ENCODE assay signal across 8 mouse cellular contexts in the genomic region with DNA sequence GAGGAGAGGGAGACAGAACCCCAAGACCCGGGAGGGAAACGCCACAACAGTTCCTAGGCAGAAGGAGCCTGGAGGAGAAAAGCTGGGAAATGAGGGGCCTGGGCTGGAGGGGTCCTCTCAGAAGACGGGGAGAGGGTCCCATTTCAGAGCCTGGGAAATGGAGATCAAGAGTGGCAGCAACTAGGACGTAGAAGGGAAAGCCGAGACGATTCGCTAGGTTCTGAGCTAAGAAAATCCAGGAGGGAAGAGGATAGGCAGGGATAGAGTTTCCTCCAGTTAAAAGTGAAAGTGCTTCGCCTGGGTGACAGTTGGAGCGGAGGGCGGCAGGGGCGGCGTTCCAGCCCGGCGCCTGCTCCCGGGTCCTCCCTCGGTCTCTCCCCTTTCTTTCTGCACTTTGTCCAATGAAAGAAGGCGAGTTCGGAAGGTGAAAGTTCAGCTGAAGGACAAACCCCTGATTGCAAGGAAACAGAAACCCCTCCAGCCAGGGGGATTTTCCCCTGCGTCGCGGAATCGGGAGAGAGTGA. TPM values are rescaled to one million over a fixed set of nuclear protein-coding genes. Genes with fewer than 3 reads are reported as not detected.
DNase-seq lines count a peak whose midpoint lies in the region; ATAC-seq and TF ChIP-seq lines count a peak whose summit lies in the region.

No protein-coding gene starts in this region.

- H3K9ac ChIP-seq in embryonic facial prominence, embryonic 12.5 days, result peak overlapping the region; percentile 88
- peak overlapping the region; percentile 93 for H3K9ac ChIP-seq in limb, embryonic 14.5 days (ENCODE audit: low read depth, low read length, severe bottlenecking)
- H3K9ac ChIP-seq in midbrain, embryonic 15.5 days, result peak overlapping the region; percentile 90

- WGBS in embryonic facial prominence, embryonic 12.5 days, result 0% methylated on average over 22 of the region's 22 CpGs
- WGBS in limb, embryonic 14.5 days, result under 1% methylated on average over 22 of the region's 22 CpGs
- WGBS in midbrain, embryonic 15.5 days, result under 1% methylated on average over 22 of the region's 22 CpGs
- 1% methylated on average over 22 of the region's 22 CpGs for WGBS in spleen, adult 2 months

- H3K4me3 ChIP-seq in embryonic facial prominence, embryonic 12.5 days, result peak overlapping the region; percentile 73
- H3K4me3 ChIP-seq in limb, embryonic 14.5 days (replicated peaks; ENCODE audit: low read length), result peak overlapping the region; percentile 78
- H3K4me3 ChIP-seq in midbrain, embryonic 15.5 days, result peak overlapping the region; percentile 64
- H3K4me3 ChIP-seq in spleen, adult 2 months (ENCODE audit: extremely low read depth, insufficient read depth, insufficient read length), result peak overlapping the region; percentile 88

- TF ChIP-seq CTCF in spleen, adult 2 months (IDR thresholded peaks at IDR 0.05; ENCODE audit: extremely low read depth, insufficient read depth, insufficient read length, insufficient replicate concordance), result no peak

- H3K4me2 ChIP-seq in embryonic facial prominence, embryonic 12.5 days (replicated peaks), result peak overlapping the region; percentile 85
- H3K4me2 ChIP-seq in limb, embryonic 14.5 days (replicated peaks; ENCODE audit: low read depth, low read length, severe bottlenecking), result peak overlapping the region; percentile 67
- peak overlapping the region; percentile 99 for H3K4me2 ChIP-seq in midbrain, embryonic 15.5 days

- peak; percentile 62 to 78 for DNase-seq in left cerebral cortex, adult 18-20 months (ENCODE audit: low spot score in 2 of 2)
- no peak for DNase-seq in left cerebral cortex, adult 11 months (ENCODE audit: low spot score)
- DNase-seq in heart, adult 18-20 months, result peak; percentile 85 to 91
- peak; percentile 84 for DNase-seq in kidney, adult 11 months
- peak; percentile 69 for DNase-seq in limb, embryonic 14.5 days (ENCODE audit: low spot score)
- peak in 1 of 2 experiments; percentile 21 for DNase-seq in spleen, adult 2 months (ENCODE audit: low read depth in 1 of 2, low spot score in 2 of 2)

- peaks cover 9% of the 10 kb centered on the region; the same call in 1 of the 2 replicates for H3K36me3 ChIP-seq in embryonic facial prominence, embryonic 12.5 days
- peaks cover 5% of the 10 kb centered on the region; the same call in 1 of the 2 replicates for H3K36me3 ChIP-seq in limb, embryonic 14.5 days (ENCODE audit: control insufficient read depth, insufficient read depth, low read length)
- H3K36me3 ChIP-seq in midbrain, embryonic 15.5 days (replicated peaks), result no peaks in the 10 kb centered on the region; the same call in 1 of the 2 replicates
- no peaks in the 10 kb centered on the region for H3K36me3 ChIP-seq in spleen, adult 2 months (ENCODE audit: control insufficient read depth, insufficient read depth, low read length)

- H3K27me3 ChIP-seq in embryonic facial prominence, embryonic 12.5 days, result no peaks in the 10 kb centered on the region
- H3K27me3 ChIP-seq in limb, embryonic 14.5 days (ENCODE audit: control insufficient read depth, insufficient read depth, low read length), result no peaks in the 10 kb centered on the region
- H3K27me3 ChIP-seq in midbrain, embryonic 15.5 days (replicated peaks), result no peaks in the 10 kb centered on the region
- peaks cover 14% of the 10 kb centered on the region for H3K27me3 ChIP-seq in spleen, adult 2 months (ENCODE audit: control insufficient read depth, insufficient read depth, low read length)

- 0 out of 2 replicates have a peak, but pooled peaks have one; percentile 24 for TF ChIP-seq POLR2A in limb, embryonic 14.5 days (IDR thresholded peaks at IDR 0.05; ENCODE audit: borderline replicate concordance, extremely low read depth, insufficient read depth, insufficient read length)
- no peak for TF ChIP-seq POLR2A in spleen, adult 2 months (IDR thresholded peaks at IDR 0.05; ENCODE audit: low read depth, low read length)

- 0 out of 2 replicates have a peak, but pooled peaks cover 4% of the 10 kb centered on the region for H3K4me1 ChIP-seq in embryonic facial prominence, embryonic 12.5 days
- H3K4me1 ChIP-seq in limb, embryonic 14.5 days (ENCODE audit: control insufficient read depth, insufficient read depth, low read length), result peaks cover 2% of the 10 kb centered on the region; the same call in 1 of the 2 replicates
- H3K4me1 ChIP-seq in midbrain, embryonic 15.5 days, result peaks cover 14% of the 10 kb centered on the region
- H3K4me1 ChIP-seq in spleen, adult 2 months (ENCODE audit: control insufficient read depth, insufficient read depth, insufficient read length), result peaks cover 3% of the 10 kb centered on the region; the same call in 1 of the 2 replicates

- ATAC-seq in embryonic facial prominence, embryonic 12.5 days (ENCODE audit: insufficient number of reproducible peaks, insufficient read depth, low FRiP score, low TSS enrichment), result peak; percentile 75
- peak; percentile 56 for ATAC-seq in limb, embryonic 14.5 days (ENCODE audit: low FRiP score, low read depth)
- ATAC-seq in midbrain, embryonic 15.5 days (replicated peaks), result peak; percentile 60

- peak overlapping the region; percentile 99 for H3K27ac ChIP-seq in embryonic facial prominence, embryonic 12.5 days
- H3K27ac ChIP-seq in limb, embryonic 14.5 days (replicated peaks; ENCODE audit: low read depth, low read length), result peak overlapping the region; percentile 98
- H3K27ac ChIP-seq in midbrain, embryonic 15.5 days, result peak overlapping the region; percentile 99
- H3K27ac ChIP-seq in spleen, adult 2 months (ENCODE audit: insufficient read depth, low read length), result peak overlapping the region; percentile 71

- 0 out of 2 replicates have a peak, but pooled peaks cover 7% of the 10 kb centered on the region for H3K9me3 ChIP-seq in embryonic facial prominence, embryonic 12.5 days
- no peaks in the 10 kb centered on the region; the same call in 1 of the 2 replicates for H3K9me3 ChIP-seq in limb, embryonic 14.5 days (ENCODE audit: control insufficient read depth, low read length)
- no peaks in the 10 kb centered on the region for H3K9me3 ChIP-seq in midbrain, embryonic 15.5 days

RNA-seq across cellular contexts. Expression of gene Foxp1, which starts 0.7 kb away (rescaled TPM):
- 100 to 1,000 TPM; 133 to 135 TPM for total RNA-seq in left cerebral cortex, adult 18-20 months (2021)
- 112 and 132 TPM in 2 replicates for polyA plus RNA-seq in embryonic facial prominence, embryonic 12.5 days (2016; fragmentation: Nextera tagmentation; extraction: Ambion mirVana)
- 10 to 100 TPM; 29.4 to 32.8 TPM for total RNA-seq in heart, adult 18-20 months (2021)
- polyA plus RNA-seq in limb, embryonic 14.5 days (2012; rRNA removed), result 101 and 121 TPM in 2 replicates
- 166 and 190 TPM in 2 replicates for polyA plus RNA-seq in limb, embryonic 14.5 days (2014; fragmentation: Nextera tagmentation; extraction: Ambion mirVana)
- polyA plus RNA-seq in midbrain, embryonic 15.5 days (2015; fragmentation: Nextera tagmentation; extraction: Ambion mirVana), result 84.1 and 85.2 TPM in 2 replicates
- 162 and 201 TPM in 2 replicates for polyA plus RNA-seq in spleen, adult 2 months (2012; rRNA removed)
